Mouse (Mus musculus) hindbrain, embryonic 11.5 days (tissue): ENCODE results near the gene Ankrd33b. TPM values are rescaled to one million over a fixed set of nuclear protein-coding genes. Genes with fewer than 3 reads are reported as not detected.

Experiments used
- ATAC-seq: fragments of 200-750 bp; cut with Nextera tagmentation; 2 replicates; pipeline ENCODE4 v1.8.0; 2017; ENCODE audit warnings: mild to moderate bottlenecking, moderate TSS enrichment, moderate library complexity; ENCODE audit not compliant: low FRiP score
- DNase-seq: peaks from one replicate; pipeline ENCODE4 v3.0.0-alpha.2; 2015; ENCODE audit warnings: low spot score
- H3K27ac ChIP-seq: fragments of 300-500 bp; sonication (generic); 2 replicates; pipeline ENCODE4 v1.5.1; 2014; ENCODE audit warnings: mild to moderate bottlenecking, low read depth, low read length
- H3K27me3 ChIP-seq: fragments of 300-500 bp; sonication (generic); 2 replicates; pipeline ENCODE4 v1.6.1; 2014; ENCODE audit warnings: mild to moderate bottlenecking, low read length, moderate library complexity, mixed read lengths; ENCODE audit not compliant: control insufficient read depth, insufficient read depth
- H3K36me3 ChIP-seq: fragments of 300-500 bp; sonication (generic); 2 replicates; pipeline ENCODE4 v1.6.1; 2014; ENCODE audit warnings: mild to moderate bottlenecking, low read length, moderate library complexity, mixed read lengths; ENCODE audit not compliant: control insufficient read depth, insufficient read depth
- H3K4me1 ChIP-seq: fragments of 300-500 bp; sonication (generic); replicated peaks from 2 replicates; pipeline ENCODE4 v1.6.1; 2014; ENCODE audit warnings: low read length, mixed read lengths; ENCODE audit not compliant: control insufficient read depth, insufficient read depth
- H3K4me2 ChIP-seq: fragments of 300-500 bp; sonication (generic); replicated peaks from 2 replicates; pipeline ENCODE4 v1.6.1; 2014; ENCODE audit warnings: mild to moderate bottlenecking, low read depth, low read length
- H3K4me3 ChIP-seq: fragments of 300-500 bp; sonication (generic); 2 replicates; pipeline ENCODE4 v1.5.1; 2014; ENCODE audit warnings: low read depth, low read length
- H3K9ac ChIP-seq: fragments of 300-500 bp; sonication (generic); 2 replicates; pipeline ENCODE4 v1.6.1; 2014; ENCODE audit warnings: low read depth, low read length
- H3K9me3 ChIP-seq: fragments of 300-500 bp; sonication (generic); 2 replicates; pipeline ENCODE4 v1.6.1; 2016; ENCODE audit warnings: low read length; ENCODE audit not compliant: control insufficient read depth
- WGBS: fragments of 180-500 bp; shearing (Covaris S2); extraction: QIAGEN DNeasy Blood & Tissue Kit; methylation state at CpG from one replicate; pipeline ENCODE4 v1.1.7; 2014; 5-methylcytosine and 5-hydroxymethylcytosine counted together
- polyA plus RNA-seq: library from polyadenylated mRNA; unstranded; fragments of >200 nt; fragmentation: Nextera tagmentation; extraction: Ambion mirVana; gene quantifications from 2 replicates; pipeline ENCODE4 v1.2.1, GENCODE M21; 2014

Ankrd33b gene
- polyA plus RNA-seq, 1 experiment from 2014 or later: 0.31 TPM

DNA sequence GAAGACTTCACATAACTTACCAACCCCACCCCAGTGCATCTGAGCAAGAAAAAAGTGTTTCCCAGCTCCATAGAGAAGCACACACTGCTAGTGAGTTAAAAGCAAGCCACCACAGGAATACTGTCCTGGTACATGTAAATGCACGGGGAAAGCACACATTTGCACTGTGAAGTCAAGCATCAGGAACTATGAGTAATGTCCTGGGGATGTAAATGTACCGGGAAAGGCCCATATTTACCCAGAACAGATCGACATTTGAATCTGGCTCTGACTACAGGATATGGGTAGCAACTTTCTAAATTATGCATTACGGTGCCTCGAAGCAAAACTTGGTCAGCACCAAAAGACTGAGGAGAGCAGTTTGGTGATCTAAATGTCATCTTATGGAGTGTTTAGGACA, 18.5 kb downstream of the Ankrd33b start:
- Histone ChIP-seq H3K9ac (no peak overlapping the region), H3K36me3 (no peaks in the 10 kb centered on the region), H3K4me1 (no peaks in the 10 kb centered on the region), H3K27ac (no peak overlapping the region), H3K4me2 (no peak overlapping the region), H3K4me3 (no peak overlapping the region), H3K9me3 (no peaks in the 10 kb centered on the region), H3K27me3 (no peaks in the 10 kb centered on the region)
- no peak for ATAC-seq
- 91% methylated on average over 5 of the region's 5 CpGs for WGBS
- DNase-seq: no peak

DNA sequence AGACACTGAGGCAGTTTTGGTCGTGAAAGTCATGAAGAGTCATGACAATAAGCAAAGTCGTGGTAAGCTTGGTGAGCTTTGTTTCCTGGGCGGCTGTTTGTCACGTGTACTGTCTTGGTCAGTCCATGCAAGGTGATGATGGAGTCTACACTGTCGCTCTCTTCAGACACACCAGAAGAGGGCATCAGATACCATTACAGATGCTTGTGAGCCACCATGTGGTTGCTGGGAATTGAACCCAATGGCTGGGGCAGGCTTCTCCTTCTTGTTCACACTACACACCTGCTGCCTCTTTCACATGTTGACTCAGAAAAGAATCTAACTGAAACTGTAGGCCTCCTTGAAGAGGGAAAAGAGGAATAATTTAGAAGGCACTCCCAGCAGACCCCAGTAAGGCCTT, 19.3 kb downstream of the Ankrd33b start:
- DNase-seq (no peak), ATAC-seq (no peak)
- H3K9ac ChIP-seq: no peak overlapping the region
- no peak overlapping the region for H3K27ac ChIP-seq
- no peaks in the 10 kb centered on the region for H3K36me3 ChIP-seq
- no peaks in the 10 kb centered on the region for H3K9me3 ChIP-seq
- no peaks in the 10 kb centered on the region for H3K27me3 ChIP-seq
- WGBS: 85% methylated on average over 5 of the region's 5 CpGs
- H3K4me3 ChIP-seq: no peak overlapping the region
- H3K4me2 ChIP-seq: no peak overlapping the region
- H3K4me1 ChIP-seq: no peaks in the 10 kb centered on the region

DNA sequence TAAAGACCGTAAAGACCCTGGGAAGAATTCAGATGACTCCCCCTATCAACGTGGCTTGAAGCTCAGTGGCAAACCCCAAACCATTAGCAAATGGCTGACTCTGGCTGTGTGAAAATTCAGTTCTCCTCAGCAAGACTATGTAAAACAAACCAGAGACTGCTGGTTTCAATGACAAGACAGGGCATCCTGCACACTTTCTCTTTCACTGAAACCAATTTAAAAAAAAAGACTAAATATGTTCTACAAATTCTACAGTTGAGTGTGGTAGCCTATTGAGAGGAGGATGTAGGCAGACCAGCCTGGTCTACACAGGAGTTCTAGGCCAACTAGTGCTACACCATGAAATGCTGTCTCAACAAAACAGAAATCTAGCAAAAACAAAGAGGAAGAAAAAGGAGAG, 21.0 kb downstream of the Ankrd33b start:
- Histone ChIP-seq H3K9ac (no peak overlapping the region), H3K4me1 (no peaks in the 10 kb centered on the region), H3K36me3 (no peaks in the 10 kb centered on the region), H3K27me3 (no peaks in the 10 kb centered on the region), H3K9me3 (no peaks in the 10 kb centered on the region), H3K4me2 (no peak overlapping the region), H3K4me3 (no peak overlapping the region), H3K27ac (no peak overlapping the region)
- ATAC-seq: no peak
- no peak for DNase-seq
- 82% methylated on average over 2 of the region's 2 CpGs for WGBS

DNA sequence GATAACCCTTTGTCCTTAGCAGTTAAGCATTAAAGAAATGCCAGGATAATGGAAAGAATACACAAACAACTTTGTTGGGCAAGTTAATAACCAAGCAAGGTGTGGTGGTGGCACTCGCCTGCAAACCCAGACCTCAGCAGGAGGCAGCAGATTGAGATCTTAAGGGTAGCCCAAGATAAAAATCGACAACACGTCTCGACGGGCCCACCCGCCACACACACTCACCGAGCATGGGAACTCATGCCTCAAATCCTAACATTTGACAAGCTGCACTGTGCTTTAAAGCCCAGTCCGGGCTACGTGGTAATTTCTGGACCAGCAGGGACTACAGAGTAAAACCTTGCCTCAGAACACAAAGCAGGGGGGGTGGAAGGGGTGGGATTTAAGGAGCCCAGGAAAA, 22.2 kb downstream of the Ankrd33b start:
- 83% methylated on average over 9 of the region's 9 CpGs for whole genome bisulfite sequencing
- Histone ChIP-seq H3K9me3 (no peaks in the 10 kb centered on the region), H3K4me3 (no peak overlapping the region), H3K27ac (no peak overlapping the region), H3K27me3 (no peaks in the 10 kb centered on the region), H3K36me3 (no peaks in the 10 kb centered on the region), H3K4me1 (no peaks in the 10 kb centered on the region), H3K9ac (no peak overlapping the region), H3K4me2 (no peak overlapping the region)
- DNase-seq (no peak), ATAC-seq (no peak)

DNA sequence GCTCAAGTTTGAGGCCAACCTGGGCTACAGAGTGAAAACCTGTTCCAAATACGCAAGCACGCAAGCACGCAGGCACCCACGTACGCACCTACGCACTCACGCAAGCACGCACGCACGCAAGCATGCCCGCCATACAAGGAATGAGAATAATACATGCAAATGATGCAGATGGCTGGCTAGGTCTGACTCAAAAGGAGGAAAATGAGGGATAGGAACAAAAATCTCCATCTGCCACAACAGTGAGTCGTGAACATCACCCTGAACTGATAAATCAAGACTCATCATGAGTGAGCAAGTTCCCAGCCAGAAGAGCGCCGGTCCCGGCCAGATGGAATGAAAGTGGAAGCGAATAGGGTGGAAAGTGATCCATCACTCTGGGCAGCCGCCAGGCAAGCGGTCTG, 22.7 kb downstream of the Ankrd33b start:
- no peak for DNase-seq
- H3K9ac ChIP-seq: no peak overlapping the region
- 81% methylated on average over 18 of the region's 18 CpGs for WGBS

DNA sequence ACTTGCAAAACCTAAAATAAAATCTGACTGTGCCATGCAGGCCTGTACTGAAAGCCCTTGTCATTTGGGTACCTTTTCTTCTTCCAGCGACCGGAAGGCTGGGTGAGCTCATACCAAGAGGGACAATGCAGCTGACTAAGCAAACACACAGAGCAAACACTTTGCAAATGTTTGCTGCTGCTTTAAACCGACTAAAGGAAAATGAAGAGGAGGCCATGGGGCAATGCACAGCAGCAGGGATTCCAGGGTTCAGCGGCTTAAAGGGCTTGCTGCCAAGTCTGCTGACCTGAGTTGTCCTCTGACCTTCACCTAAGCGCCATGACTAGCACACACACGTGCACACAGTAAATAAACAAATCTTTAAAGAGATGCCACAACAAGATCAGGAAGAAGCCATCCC, 23.9 kb downstream of the Ankrd33b start:
- Histone ChIP-seq H3K9ac (no peak overlapping the region), H3K4me1 (no peaks in the 10 kb centered on the region), H3K36me3 (no peaks in the 10 kb centered on the region), H3K4me3 (no peak overlapping the region), H3K27ac (no peak overlapping the region), H3K4me2 (no peak overlapping the region), H3K27me3 (no peaks in the 10 kb centered on the region), H3K9me3 (no peaks in the 10 kb centered on the region)
- DNase-seq (no peak), ATAC-seq (no peak)
- 12% methylated on average over 6 of the region's 6 CpGs for WGBS

More for the DNA sequence above, 22.7 kb downstream of the Ankrd33b start:
- Histone ChIP-seq H3K36me3 (no peaks in the 10 kb centered on the region), H3K27ac (no peak overlapping the region), H3K4me1 (no peaks in the 10 kb centered on the region), H3K9me3 (no peaks in the 10 kb centered on the region), H3K4me2 (no peak overlapping the region), H3K27me3 (no peaks in the 10 kb centered on the region), H3K4me3 (no peak overlapping the region)
- no peak for ATAC-seq

DNA sequence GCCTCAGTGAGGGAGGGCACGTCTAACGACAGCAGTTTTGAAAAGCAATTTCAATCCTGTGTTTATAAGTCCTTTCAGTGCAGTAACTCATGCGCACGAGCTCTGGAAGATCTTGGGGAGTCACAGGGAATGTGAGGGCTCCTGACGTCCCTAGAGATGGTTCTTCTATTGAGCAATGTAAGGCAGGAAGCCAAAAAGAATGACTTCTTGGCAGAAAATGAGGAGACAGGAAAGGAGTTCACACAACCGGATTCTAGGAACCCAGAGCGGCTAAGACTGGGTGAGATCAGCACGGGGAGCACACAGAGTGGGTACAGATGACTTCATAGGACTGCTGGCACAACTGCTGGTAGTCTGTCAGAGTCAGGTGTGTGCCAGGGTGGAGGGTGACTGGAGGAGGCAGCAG, 25.0 kb downstream of the Ankrd33b start:
- H3K9ac ChIP-seq: no peak overlapping the region
- H3K9me3 ChIP-seq: no peaks in the 10 kb centered on the region
- no peak for ATAC-seq
- no peaks in the 10 kb centered on the region for H3K36me3 ChIP-seq
- no peak for DNase-seq
- WGBS: 63% methylated on average over 8 of the region's 8 CpGs
- H3K27me3 ChIP-seq: no peaks in the 10 kb centered on the region
- H3K4me2 ChIP-seq: no peak overlapping the region
- no peak overlapping the region for H3K27ac ChIP-seq
- H3K4me1 ChIP-seq: no peaks in the 10 kb centered on the region
- no peak overlapping the region for H3K4me3 ChIP-seq

DNA sequence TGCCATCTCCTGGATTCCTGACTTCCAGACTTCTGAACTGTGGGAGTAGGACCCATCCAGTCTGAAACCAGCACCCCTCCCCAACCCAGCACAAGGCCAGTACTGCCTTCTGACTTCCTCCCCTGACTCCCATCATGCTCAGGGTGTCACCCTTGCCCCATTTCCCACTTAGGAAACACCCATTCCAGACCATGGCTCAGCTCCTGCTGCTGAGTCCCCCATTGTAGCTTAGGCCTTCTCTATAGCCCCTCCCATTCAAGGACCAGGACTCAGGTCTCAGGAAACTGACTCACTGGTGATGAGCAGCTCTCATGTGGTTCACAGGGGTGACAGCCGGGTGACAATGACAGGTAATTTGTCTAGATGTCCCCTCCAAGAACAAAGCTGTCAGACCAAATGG, 25.5 kb downstream of the Ankrd33b start:
- no peak overlapping the region for H3K4me3 ChIP-seq
- ATAC-seq (no peak), DNase-seq (no peak)
- H3K4me1 ChIP-seq: no peaks in the 10 kb centered on the region
- H3K9ac ChIP-seq: no peak overlapping the region
- no peaks in the 10 kb centered on the region for H3K36me3 ChIP-seq
- H3K27me3 ChIP-seq: no peaks in the 10 kb centered on the region
- no peak overlapping the region for H3K27ac ChIP-seq
- H3K9me3 ChIP-seq: no peaks in the 10 kb centered on the region
- H3K4me2 ChIP-seq: no peak overlapping the region
- 27% methylated on average over 1 of the region's 1 CpGs for WGBS

DNA sequence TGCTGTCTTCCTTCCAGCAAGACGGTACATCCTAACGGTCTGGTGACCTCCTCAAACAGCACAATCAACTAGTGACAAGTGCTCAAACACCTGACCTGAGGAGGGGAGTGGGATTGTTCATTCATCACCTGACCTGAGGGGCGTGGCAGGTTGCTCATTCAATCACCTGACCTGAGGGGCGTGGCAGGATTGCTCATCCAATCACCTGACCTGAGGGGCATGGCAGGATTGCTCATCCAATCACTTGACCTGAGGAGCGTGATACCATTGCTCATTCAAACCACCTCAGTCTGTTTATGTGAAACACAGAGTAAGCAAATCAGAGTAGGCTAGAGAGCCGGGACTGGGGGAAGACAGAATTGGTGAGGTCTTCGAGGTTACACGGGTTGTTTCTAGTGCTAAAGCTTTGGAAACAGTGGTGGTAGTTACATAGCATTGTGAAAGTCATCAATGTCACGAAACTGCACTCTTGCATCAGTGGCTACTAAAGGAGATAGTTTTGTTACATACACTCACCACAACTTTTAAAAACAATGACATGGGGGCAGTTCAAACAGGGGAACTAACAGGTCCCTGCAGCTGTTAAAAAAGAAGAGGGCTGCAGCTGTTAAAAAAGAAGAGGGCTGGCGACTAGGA, 28.8 kb downstream of the Ankrd33b start:
- Histone ChIP-seq H3K4me3 (no peak overlapping the region), H3K4me1 (no peaks in the 10 kb centered on the region), H3K9me3 (no peaks in the 10 kb centered on the region), H3K27ac (no peak overlapping the region), H3K27me3 (no peaks in the 10 kb centered on the region; the same call in 1 of the 2 replicates), H3K9ac (no peak overlapping the region), H3K4me2 (no peak overlapping the region), H3K36me3 (no peaks in the 10 kb centered on the region)
- DNase-seq (no peak), ATAC-seq (no peak)
- 84% methylated on average over 10 of the region's 10 CpGs for WGBS
